Mouse (Mus musculus) erythroblast, embryonic 14.5 days (primary cell): Measurements from ENCODE around the gene Vmn2r7. TPM values are rescaled to one million over a fixed set of nuclear protein-coding genes. Genes with fewer than 3 reads are reported as not detected.
"Not testable (repeated sequence)": the region's sequence is repeated elsewhere in the genome, so short reads cannot be mapped to it uniquely, and the experiment has no call there.

Source experiments
- H3K27me3 ChIP-seq: 2 replicates; pipeline ENCODE4 v1.6.1; 2012; ENCODE audit warnings: inconsistent platforms; ENCODE audit not compliant: control insufficient read depth
- H3K36me3 ChIP-seq: 2 replicates; pipeline ENCODE4 v1.6.1; 2012; ENCODE audit warnings: mild to moderate bottlenecking, inconsistent platforms; ENCODE audit not compliant: control insufficient read depth
- H3K4me1 ChIP-seq: 2 replicates; pipeline ENCODE4 v1.6.1; 2012; ENCODE audit warnings: inconsistent platforms; ENCODE audit not compliant: control insufficient read depth
- H3K4me3 ChIP-seq: replicated peaks from 2 replicates; pipeline ENCODE3; 2012; ENCODE audit warnings: moderate library complexity, mild to moderate bottlenecking, inconsistent platforms
- H3K9me3 ChIP-seq: 2 replicates; pipeline ENCODE4 v1.6.1; 2012; ENCODE audit warnings: low read length, inconsistent platforms, mixed read lengths; ENCODE audit not compliant: control insufficient read depth
- GATA1 ChIP-seq: IDR thresholded peaks from 2 replicates; pipeline ENCODE4 v1.6.1; 2012; ENCODE audit warnings: low read length, inconsistent platforms, mixed read lengths
- TAL1 ChIP-seq: IDR thresholded peaks from 3 replicates; pipeline ENCODE4 v1.6.1; 2012; ENCODE audit warnings: low read length, inconsistent platforms, mixed read lengths
- polyA plus RNA-seq: library from polyadenylated mRNA; stranded (reverse); fragments of >175 nt; gene quantifications from 2 replicates; pipeline ENCODE4 v1.2.3, GENCODE M21; 2012

Gene Vmn2r7
- under 0.01 TPM in 1 of 2 replicates, not detected in the other for polyA plus RNA-seq

- not testable (repeated sequence) for H3K9me3 ChIP-seq, H3K4me1 ChIP-seq, H3K36me3 ChIP-seq, H3K4me3 ChIP-seq, H3K27me3 ChIP-seq
Measured at GRCm38 (mm10) chr3:64844665-64845064, at the start of gene Vmn2r7. Gene Vmn2r7 (minus strand): TSS chr3:64844765.

GRCm38 (mm10) chr3:64889725-64890124 is 45.2 kb upstream of the Vmn2r7 start:
- Histone ChIP-seq H3K4me3 (no peak overlapping the region), H3K27me3 (no peaks in the 10 kb centered on the region), H3K9me3 (no peaks in the 10 kb centered on the region), H3K4me1 (no peaks in the 10 kb centered on the region), H3K36me3 (no peaks in the 10 kb centered on the region)
- TF ChIP-seq GATA1: no peak
- no peak for TF ChIP-seq TAL1

GRCm38 (mm10) chr3:64878199-64878977 is 33.8 kb upstream of the Vmn2r7 start:
- Histone ChIP-seq H3K9me3 (peaks cover 2% of the 10 kb centered on the region; the same call in 1 of the 2 replicates), H3K4me1 (no peaks in the 10 kb centered on the region), H3K36me3 (no peaks in the 10 kb centered on the region), H3K4me3 (no peak overlapping the region), H3K27me3 (no peaks in the 10 kb centered on the region)
- TF ChIP-seq GATA1 (no peak), TAL1 (no peak)

- H3K36me3 ChIP-seq: no peaks in the 10 kb centered on the region
- TF ChIP-seq TAL1 (no peak), GATA1 (no peak)
- H3K4me3 ChIP-seq: no peak overlapping the region
- no peaks in the 10 kb centered on the region for H3K27me3 ChIP-seq
- peaks cover 2% of the 10 kb centered on the region; the same call in 1 of the 2 replicates for H3K9me3 ChIP-seq
- no peaks in the 10 kb centered on the region for H3K4me1 ChIP-seq
Measured at GRCm38 (mm10) chr3:64876669-64877068, 32.1 kb upstream of the Vmn2r7 start.

- no peak overlapping the region for H3K4me3 ChIP-seq
- TF ChIP-seq GATA1: no peak
- TF ChIP-seq TAL1: no peak
- H3K4me1 ChIP-seq: no peaks in the 10 kb centered on the region
- H3K27me3 ChIP-seq: no peaks in the 10 kb centered on the region
- no peaks in the 10 kb centered on the region for H3K36me3 ChIP-seq
- no peaks in the 10 kb centered on the region for H3K9me3 ChIP-seq
Measured at GRCm38 (mm10) chr3:64842881-64843280, 1.7 kb downstream of the Vmn2r7 start.

- Histone ChIP-seq H3K4me1 (no peaks in the 10 kb centered on the region), H3K27me3 (no peaks in the 10 kb centered on the region), H3K4me3 (no peak overlapping the region), H3K36me3 (no peaks in the 10 kb centered on the region), H3K9me3 (no peaks in the 10 kb centered on the region)
- TF ChIP-seq GATA1 (no peak), TAL1 (no peak)
Measured at GRCm38 (mm10) chr3:64842299-64842698, 2.3 kb downstream of the Vmn2r7 start.

- H3K4me1 ChIP-seq: no peaks in the 10 kb centered on the region
- peaks cover 4% of the 10 kb centered on the region; the same call in 1 of the 2 replicates for H3K9me3 ChIP-seq
- no peaks in the 10 kb centered on the region for H3K36me3 ChIP-seq
- TF ChIP-seq TAL1 (no peak), GATA1 (no peak)
- no peak overlapping the region for H3K4me3 ChIP-seq
- H3K27me3 ChIP-seq: no peaks in the 10 kb centered on the region
Measured at GRCm38 (mm10) chr3:64831134-64831533, 13.4 kb downstream of the Vmn2r7 start.

- peaks cover 6% of the 10 kb centered on the region; the same call in 1 of the 2 replicates for H3K9me3 ChIP-seq
- no peaks in the 10 kb centered on the region for H3K27me3 ChIP-seq
- TF ChIP-seq TAL1: no peak
- TF ChIP-seq GATA1: no peak
- no peaks in the 10 kb centered on the region for H3K4me1 ChIP-seq
- no peak overlapping the region for H3K4me3 ChIP-seq
- no peaks in the 10 kb centered on the region for H3K36me3 ChIP-seq
Measured at GRCm38 (mm10) chr3:64791245-64791591, 53.3 kb downstream of the Vmn2r7 start.

- Histone ChIP-seq H3K36me3 (no peaks in the 10 kb centered on the region), H3K9me3 (peaks cover 6% of the 10 kb centered on the region; the same call in 1 of the 2 replicates), H3K4me1 (no peaks in the 10 kb centered on the region), H3K27me3 (no peaks in the 10 kb centered on the region), H3K4me3 (no peak overlapping the region)
- TF ChIP-seq TAL1: no peak
- no peak for TF ChIP-seq GATA1
Measured at GRCm38 (mm10) chr3:64790509-64791244, 53.9 kb downstream of the Vmn2r7 start.
